Mouse (Mus musculus) thymus, postnatal 10 days (tissue): ENCODE measurements around the gene Eif2d.

ENCODE experiments used
- DNase-seq, 2 experiments: peaks; one replicate each; pipeline ENCODE4 v3.0.0; 2021; ENCODE audit warnings: low spot score in 2 of 2

Gene Eif2d

GRCm38 (mm10) chr1:131184253-131184955, 31.4 kb downstream of the Eif2d start:
- DNase-seq = no peak

GRCm38 (mm10) chr1:131184956-131185660, 32.1 kb downstream of the Eif2d start:
- no peak for DNase-seq

- DNase-seq = no peak
Measured at GRCm38 (mm10) chr1:131185821-131186506, 33.0 kb downstream of the Eif2d start.

GRCm38 (mm10) chr1:131186995-131187394, 34.0 kb downstream of the Eif2d start:
- DNase-seq = no peak

- no peak for DNase-seq
Measured at GRCm38 (mm10) chr1:131187856-131188255, 34.9 kb downstream of the Eif2d start.

GRCm38 (mm10) chr1:131188655-131189054, 35.7 kb downstream of the Eif2d start:
- DNase-seq = no peak

GRCm38 (mm10) chr1:131193746-131194145, 40.8 kb downstream of the Eif2d start:
- no peak for DNase-seq

GRCm38 (mm10) chr1:131195653-131196052, 42.7 kb downstream of the Eif2d start:
- no peak for DNase-seq

- DNase-seq = no peak
Measured at GRCm38 (mm10) chr1:131196107-131196506, 43.1 kb downstream of the Eif2d start.

- DNase-seq = peak in 1 of 2 experiments; percentile 25
Measured at GRCm38 (mm10) chr1:131198417-131198960, 45.5 kb downstream of the Eif2d start.

GRCm38 (mm10) chr1:131199118-131199821, 46.3 kb downstream of the Eif2d start:
- DNase-seq = peak in 1 of 2 experiments; percentile 51

- DNase-seq = peak; percentile 95 to 98
Measured at GRCm38 (mm10) chr1:131199976-131200375, 47.0 kb downstream of the Eif2d start.

- no peak for DNase-seq
Measured at GRCm38 (mm10) chr1:131200588-131200987, 47.6 kb downstream of the Eif2d start.

- no peak for DNase-seq
Measured at GRCm38 (mm10) chr1:131201391-131201790, 48.4 kb downstream of the Eif2d start.

- peak; percentile 52 to 57 for DNase-seq
Measured at GRCm38 (mm10) chr1:131204461-131204860, 51.5 kb downstream of the Eif2d start.

- DNase-seq = no peak
Measured at GRCm38 (mm10) chr1:131206342-131206741, 53.4 kb downstream of the Eif2d start.

- DNase-seq = peak; percentile 73 to 94
Measured at GRCm38 (mm10) chr1:131207531-131207930, 54.5 kb downstream of the Eif2d start.

- no peak for DNase-seq
Measured at GRCm38 (mm10) chr1:131208081-131208480, 55.1 kb downstream of the Eif2d start.

GRCm38 (mm10) chr1:131208800-131209199, 55.8 kb downstream of the Eif2d start:
- DNase-seq = no peak

GRCm38 (mm10) chr1:131209971-131210426, 57.0 kb downstream of the Eif2d start:
- DNase-seq = no peak

GRCm38 (mm10) chr1:131211655-131212054, 58.7 kb downstream of the Eif2d start:
- DNase-seq = no peak

- DNase-seq = no peak
Measured at GRCm38 (mm10) chr1:131212956-131213355, 60.0 kb downstream of the Eif2d start.
